Mouse (Mus musculus) thymus, postnatal 10 days (tissue): ENCODE measurements around the gene Myo15b.

ENCODE experiments used
- DNase-seq, 2 experiments: peaks; one replicate each; pipeline ENCODE4 v3.0.0; 2021; ENCODE audit warnings: low spot score in 2 of 2

Gene Myo15b

GRCm38 (mm10) chr11:115903384-115904230 lies 45.4 kb downstream of the Myo15b start:
- DNase-seq: no peak

GRCm38 (mm10) chr11:115904231-115904955 lies 46.2 kb downstream of the Myo15b start:
- peak in 1 of 2 experiments; percentile 48 for DNase-seq

GRCm38 (mm10) chr11:115904956-115905790 lies 47.0 kb downstream of the Myo15b start:
- DNase-seq: no peak

- DNase-seq: no peak
These were observed 47.9 kb downstream of the Myo15b start for GRCm38 (mm10) chr11:115906116-115906515.

- no peak for DNase-seq
These were observed 48.3 kb downstream of the Myo15b start for GRCm38 (mm10) chr11:115906521-115906920.

- DNase-seq: peak; percentile 52 to 54
These were observed 52.9 kb downstream of the Myo15b start for GRCm38 (mm10) chr11:115911134-115911561.

- no peak for DNase-seq
These were observed 53.6 kb downstream of the Myo15b start, which contains the start of gene Smim6 for GRCm38 (mm10) chr11:115911632-115912376. Gene Smim6, plus strand, starts transcription at chr11:115912017.

- DNase-seq: no peak
These were observed 58.4 kb downstream of the Myo15b start for GRCm38 (mm10) chr11:115916579-115916978.

GRCm38 (mm10) chr11:115918637-115919036 lies 60.4 kb downstream of the Myo15b start:
- DNase-seq: no peak

- no peak for DNase-seq
These were observed 60.9 kb downstream of the Myo15b start for GRCm38 (mm10) chr11:115919073-115919472.

- peak in 1 of 2 experiments; percentile 63 for DNase-seq
These were observed 62.1 kb downstream of the Myo15b start for GRCm38 (mm10) chr11:115920110-115920818.

- no peak for DNase-seq
These were observed 63.8 kb downstream of the Myo15b start for GRCm38 (mm10) chr11:115921986-115922385.

GRCm38 (mm10) chr11:115929031-115929430 lies 70.8 kb downstream of the Myo15b start:
- no peak for DNase-seq

- no peak for DNase-seq
These were observed 71.6 kb downstream of the Myo15b start for GRCm38 (mm10) chr11:115929818-115930217.

GRCm38 (mm10) chr11:115931235-115931634 lies 73.0 kb downstream of the Myo15b start:
- no peak for DNase-seq

GRCm38 (mm10) chr11:115933108-115933746 lies 75.0 kb downstream of the Myo15b start, which contains the start of the genes Sap30bp and Recql5:
Gene Sap30bp, plus strand, starts transcription at chr11:115933282.
Gene Recql5, minus strand, starts transcription at chr11:115933477.
- peak; percentile 94 to 97 for DNase-seq

- DNase-seq: no peak
These were observed 75.5 kb downstream of the Myo15b start for GRCm38 (mm10) chr11:115933747-115934110.

- DNase-seq: peak; percentile 32 to 72
These were observed 81.6 kb downstream of the Myo15b start for GRCm38 (mm10) chr11:115939690-115940329.

GRCm38 (mm10) chr11:115941980-115942379 lies 83.8 kb downstream of the Myo15b start:
- DNase-seq: no peak
